ENCODE assay signal across 8 mouse cellular contexts in genomic region chr3:103575156-103575892, GRCm38 (mm10). TPM values are rescaled to one million over a fixed set of nuclear protein-coding genes. Genes with fewer than 3 reads are reported as not detected.
DNase-seq lines count a peak whose midpoint lies in the region; ATAC-seq and TF ChIP-seq lines count a peak whose summit lies in the region.
"Had no signal": no experiment of that assay in that cellular context is flagged by ENCODE, and none has a peak within 500 bp of the region (broad histone marks: within the 10 kb centered on the region; RNA-seq: fewer than 3 reads in every experiment).

Gene Syt6 (plus strand): TSS chr3:103575231.

- 0 out of 2 replicates have a peak, but pooled peaks have one; percentile 20 for ATAC-seq in lung, embryonic 15.5 days (ENCODE audit: borderline replicate concordance, extremely low read depth, low FRiP score, low TSS enrichment)
- peak; percentile 40; the same call in 1 of the 2 replicates for ATAC-seq in forebrain, postnatal 0 days
- no peak for ATAC-seq in liver, embryonic 13.5 days (ENCODE audit: low read depth)

- H3K27me3 ChIP-seq in lung, embryonic 15.5 days: peaks cover 82% of the 10 kb centered on the region
- peaks cover 18% of the 10 kb centered on the region for H3K27me3 ChIP-seq in forebrain, postnatal 0 days (ENCODE audit: insufficient read depth, low read length)
- H3K27me3 ChIP-seq in liver, embryonic 13.5 days: peaks cover 80% of the 10 kb centered on the region

- peak within 1 kb of the TSS; percentile 46 for H3K4me3 ChIP-seq in lung, embryonic 15.5 days
- H3K4me3 ChIP-seq in forebrain, postnatal 0 days (ENCODE audit: low read depth, low read length): peak within 1 kb of the TSS; percentile 54
- peak within 1 kb of the TSS; percentile 35 for H3K4me3 ChIP-seq in liver, embryonic 13.5 days (replicated peaks)

- peak within 1 kb of the TSS; percentile 95 for H3K4me2 ChIP-seq in lung, embryonic 15.5 days
- peak within 1 kb of the TSS; percentile 81 for H3K4me2 ChIP-seq in forebrain, postnatal 0 days (ENCODE audit: low read depth)
- H3K4me2 ChIP-seq in liver, embryonic 13.5 days: peak within 1 kb of the TSS; percentile 56

- TF ChIP-seq CTCF in forebrain, postnatal 0 days (IDR thresholded peaks at IDR 0.05; ENCODE audit: low read depth): peak; percentile 17; the same call in 1 of the 2 replicates

- H3K9ac ChIP-seq in lung, embryonic 15.5 days: peak within 1 kb of the TSS; percentile 23; the same call in 1 of the 2 replicates
- H3K9ac ChIP-seq in forebrain, postnatal 0 days: peak within 1 kb of the TSS; percentile 69
- no peak within 1 kb of the TSS for H3K9ac ChIP-seq in liver, embryonic 13.5 days

- no peaks in the 10 kb centered on the region for H3K9me3 ChIP-seq in lung, embryonic 15.5 days
- no peaks in the 10 kb centered on the region for H3K9me3 ChIP-seq in forebrain, postnatal 0 days (ENCODE audit: low read length)
- no peaks in the 10 kb centered on the region for H3K9me3 ChIP-seq in liver, embryonic 13.5 days (replicated peaks)

- H3K27ac ChIP-seq in lung, embryonic 15.5 days: no peak within 1 kb of the TSS
- H3K27ac ChIP-seq in forebrain, postnatal 0 days (ENCODE audit: low read depth, low read length): peak within 1 kb of the TSS; percentile 57
- no peak within 1 kb of the TSS for H3K27ac ChIP-seq in liver, embryonic 13.5 days

- peaks cover 17% of the 10 kb centered on the region for H3K4me1 ChIP-seq in lung, embryonic 15.5 days
- peaks cover 25% of the 10 kb centered on the region for H3K4me1 ChIP-seq in forebrain, postnatal 0 days (ENCODE audit: insufficient read depth)
- H3K4me1 ChIP-seq in liver, embryonic 13.5 days (replicated peaks): no peaks in the 10 kb centered on the region

- H3K36me3 ChIP-seq in lung, embryonic 15.5 days: no peaks in the 10 kb centered on the region
- H3K36me3 ChIP-seq in forebrain, postnatal 0 days (ENCODE audit: insufficient read depth): no peaks in the 10 kb centered on the region
- no peaks in the 10 kb centered on the region for H3K36me3 ChIP-seq in liver, embryonic 13.5 days

- DNase-seq in lung, postnatal 25 days (ENCODE audit: low spot score): no peak
- peak; percentile 46 to 64 for DNase-seq in cerebellum, postnatal 14 days
- peak; percentile 60 for DNase-seq in forebrain, postnatal 0 days
- DNase-seq in liver, embryonic 13.5 days: no peak
- no peak for DNase-seq in B cell, adult 2 months
- DNase-seq in adrenal gland, postnatal 25 days: no peak

- 2% methylated on average over 44 of the region's 44 CpGs for WGBS in lung, embryonic 15.5 days
- WGBS in forebrain, postnatal 0 days: under 1% methylated on average over 41 of the region's 44 CpGs
- WGBS in liver, embryonic 13.5 days (ENCODE audit: insufficient replicate concordance): 2% methylated on average over 44 of the region's 44 CpGs

RNA-seq across cellular contexts. Expression of gene Syt6, which starts in this region (rescaled TPM):
- polyA plus RNA-seq in lung, embryonic 15.5 days (2015; fragmentation: Nextera tagmentation; extraction: Ambion mirVana): 0.51 and 0.59 TPM in 2 replicates
- 43.3 and 44.2 TPM in 2 replicates for total RNA-seq in forebrain, postnatal 0 days (2014; rRNA removed)
- polyA plus RNA-seq in forebrain, postnatal 0 days (2015; fragmentation: Nextera tagmentation; extraction: Ambion mirVana): 21.0 and 22.2 TPM in 2 replicates
- polyA plus RNA-seq in liver, embryonic 13.5 days (2015; fragmentation: Nextera tagmentation; extraction: Ambion mirVana): not detected in 2 replicates
- not detected in 2 replicates for total RNA-seq in adrenal gland, postnatal 25 days (2021)
- total RNA-seq: common myeloid progenitor, adult 5-6 weeks had no signal

Comparison
In these comparisons a context has a peak if more than half of its experiments do, and no peak if none do; other contexts are left out.
1. RNA of gene Syt6 (total RNA-seq): 43.3 to 44.2 TPM in forebrain, postnatal 0 days; not detected in adrenal gland, postnatal 25 days; every median in the first group is over 10 times any median in the second.
2. RNA of gene Syt6 (polyA plus RNA-seq): 21.0 to 22.2 TPM in forebrain, postnatal 0 days; 0.51 to 0.59 TPM in lung, embryonic 15.5 days and not detected in liver, embryonic 13.5 days; every median in the first group is over 10 times any median in the second.
3. Peak in ATAC-seq, H3K4me3 ChIP-seq, H3K9ac ChIP-seq and H3K4me2 ChIP-seq in lung, embryonic 15.5 days; RNA of the gene not detected or under 1 TPM.
4. DNase-seq: peak in cerebellum, postnatal 14 days (2 of 2) and forebrain, postnatal 0 days (single experiment); none in lung, postnatal 25 days (single experiment), liver, embryonic 13.5 days (single experiment), B cell, adult 2 months (0 of 2) and adrenal gland, postnatal 25 days (single experiment).
5. Peak in every context shown above with its lines, with median percentiles within 50 percentile points of each other: H3K4me2 ChIP-seq and H3K4me3 ChIP-seq.